Mouse (Mus musculus): Measurements from ENCODE around the gene 1700009N14Rik. TPM values are rescaled to one million over a fixed set of nuclear protein-coding genes. Genes with fewer than 3 reads are reported as not detected.

1700009N14Rik gene
- 0.16 TPM in 1 of 2 replicates, not detected in the other for polyA plus RNA-seq (2014; fragmentation: Nextera tagmentation; extraction: Ambion mirVana)

DNA sequence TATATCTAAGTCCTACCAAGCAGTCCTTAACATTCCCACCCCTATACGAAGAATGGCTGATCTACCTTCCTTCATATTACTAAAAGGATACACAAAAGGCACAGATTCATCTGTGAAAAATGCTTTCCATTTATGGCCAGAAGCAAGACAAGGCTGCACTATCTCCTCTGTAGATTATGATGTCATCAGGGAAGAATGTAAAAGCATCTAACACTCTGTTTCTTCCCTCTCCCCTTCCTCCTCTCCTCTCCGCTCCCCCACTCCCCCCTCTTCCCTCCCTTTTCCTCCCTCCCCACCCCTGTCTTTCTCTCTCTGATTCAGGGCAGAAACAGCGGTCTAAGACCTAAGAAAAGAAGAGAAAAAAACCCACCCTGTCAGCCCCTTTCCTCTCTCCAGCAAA is at the start of gene 1700009N14Rik:
1700009N14Rik (plus strand) TSS at position 227 of the 400 bp plus-strand sequence.
- no peaks in the 10 kb centered on the region for H3K36me3 ChIP-seq (ENCODE audit: control insufficient read depth, insufficient read depth, low read length)
- 54% methylated on average over 3 of the region's 3 CpGs for WGBS
- ATAC-seq (ENCODE audit: insufficient number of reproducible peaks, insufficient read depth, low FRiP score, low read depth), result no peak

DNA sequence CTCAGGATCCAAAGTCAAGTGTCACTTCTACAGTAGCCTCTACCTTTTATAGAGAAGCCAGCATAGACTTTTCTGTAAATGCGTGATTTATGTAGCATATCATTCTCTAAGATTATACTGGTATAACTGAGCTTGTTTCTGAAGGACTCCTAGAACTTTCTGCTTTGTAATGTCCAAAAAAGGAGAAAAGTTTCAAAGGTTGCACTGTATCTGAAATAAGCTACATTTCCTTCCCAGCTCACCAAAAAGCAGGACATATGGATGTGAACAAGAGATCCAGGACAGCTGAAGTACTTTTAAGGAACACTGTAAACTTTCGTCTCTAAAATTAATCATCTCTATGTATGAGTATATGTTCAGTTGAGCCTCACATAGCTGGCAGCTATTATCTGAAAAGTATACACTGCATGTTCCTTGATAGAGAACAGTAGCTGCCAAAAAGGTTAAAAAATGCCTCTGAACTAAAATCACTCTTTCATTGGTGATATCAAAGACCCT is 12.2 kb upstream of the 1700009N14Rik start:
- 79% methylated on average over 2 of the region's 2 CpGs for WGBS
- Histone ChIP-seq H3K4me2 (ENCODE audit: low read length) (no peak overlapping the region), H3K27me3 (ENCODE audit: control insufficient read depth, insufficient read depth, low read length) (no peaks in the 10 kb centered on the region), H3K4me3 (ENCODE audit: control insufficient read depth in 1 of 2, insufficient read depth in 1 of 2, low read depth in 1 of 2, low read length in 2 of 2) (no peak overlapping the region), H3K9ac (ENCODE audit: low read length) (no peak overlapping the region), H3K27ac (replicated peaks in 1 of 2; ENCODE audit: control insufficient read depth in 1 of 2, insufficient read depth in 1 of 2, low read depth in 2 of 2, low read length in 2 of 2) (no peak overlapping the region), H3K4me1 (ENCODE audit: control insufficient read depth in 2 of 2, insufficient read depth in 2 of 2, low read length in 2 of 2) (no peaks in the 10 kb centered on the region), H3K9me3 (ENCODE audit: control insufficient read depth, low read length) (no peaks in the 10 kb centered on the region), H3K36me3 (ENCODE audit: control insufficient read depth, insufficient read depth, low read length) (no peaks in the 10 kb centered on the region)
- ATAC-seq (ENCODE audit: insufficient number of reproducible peaks, insufficient read depth, low FRiP score, low read depth), result no peak

More for the DNA sequence above, at the start of gene 1700009N14Rik:
- Histone ChIP-seq H3K4me2 (ENCODE audit: low read length) (no peak within 1 kb of the TSS), H3K4me1 (ENCODE audit: control insufficient read depth in 2 of 2, insufficient read depth in 2 of 2, low read length in 2 of 2) (no peaks in the 10 kb centered on the region), H3K9me3 (ENCODE audit: control insufficient read depth, low read length) (no peaks in the 10 kb centered on the region), H3K27ac (replicated peaks in 1 of 2; ENCODE audit: control insufficient read depth in 1 of 2, insufficient read depth in 1 of 2, low read depth in 2 of 2, low read length in 2 of 2) (no peak within 1 kb of the TSS), H3K9ac (ENCODE audit: low read length) (no peak within 1 kb of the TSS), H3K27me3 (ENCODE audit: control insufficient read depth, insufficient read depth, low read length) (no peaks in the 10 kb centered on the region), H3K4me3 (ENCODE audit: control insufficient read depth in 1 of 2, insufficient read depth in 1 of 2, low read depth in 1 of 2, low read length in 2 of 2) (no peak within 1 kb of the TSS)

DNA sequence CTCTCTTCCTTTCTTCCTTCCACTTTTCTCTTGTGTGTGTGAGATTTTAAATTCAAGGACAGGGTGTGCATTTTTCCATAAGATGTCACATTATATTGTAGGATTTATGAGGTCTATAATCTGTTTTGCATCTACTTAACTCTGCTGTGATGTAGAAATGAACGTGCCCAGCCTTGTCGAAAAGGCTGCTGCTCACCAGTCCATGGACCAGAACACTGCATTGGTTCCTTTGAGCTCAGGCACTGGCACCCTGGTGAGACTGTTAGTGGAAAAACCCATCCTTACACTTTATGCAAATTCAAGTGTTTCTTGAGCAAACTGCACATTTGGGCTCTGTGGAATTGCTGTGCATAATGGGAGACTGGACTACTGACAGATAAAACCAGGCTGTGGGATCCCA is 24.2 kb downstream of the 1700009N14Rik start:
- H3K27me3 ChIP-seq (ENCODE audit: control insufficient read depth, insufficient read depth, low read length), result no peaks in the 10 kb centered on the region
- WGBS, result 82% methylated on average over 2 of the region's 2 CpGs
- H3K4me3 ChIP-seq (ENCODE audit: control insufficient read depth in 1 of 2, insufficient read depth in 1 of 2, low read depth in 1 of 2, low read length in 2 of 2), result no peak overlapping the region
- no peak overlapping the region for H3K9ac ChIP-seq (ENCODE audit: low read length)
- no peak overlapping the region for H3K4me2 ChIP-seq (ENCODE audit: low read length)
- H3K36me3 ChIP-seq (ENCODE audit: control insufficient read depth, insufficient read depth, low read length), result no peaks in the 10 kb centered on the region
- H3K9me3 ChIP-seq (ENCODE audit: control insufficient read depth, low read length), result no peaks in the 10 kb centered on the region
- H3K27ac ChIP-seq (replicated peaks in 1 of 2; ENCODE audit: control insufficient read depth in 1 of 2, insufficient read depth in 1 of 2, low read depth in 2 of 2, low read length in 2 of 2), result no peak overlapping the region
- ATAC-seq (ENCODE audit: insufficient number of reproducible peaks, insufficient read depth, low FRiP score, low read depth), result no peak
- no peaks in the 10 kb centered on the region for H3K4me1 ChIP-seq (ENCODE audit: control insufficient read depth in 2 of 2, insufficient read depth in 2 of 2, low read length in 2 of 2)

DNA sequence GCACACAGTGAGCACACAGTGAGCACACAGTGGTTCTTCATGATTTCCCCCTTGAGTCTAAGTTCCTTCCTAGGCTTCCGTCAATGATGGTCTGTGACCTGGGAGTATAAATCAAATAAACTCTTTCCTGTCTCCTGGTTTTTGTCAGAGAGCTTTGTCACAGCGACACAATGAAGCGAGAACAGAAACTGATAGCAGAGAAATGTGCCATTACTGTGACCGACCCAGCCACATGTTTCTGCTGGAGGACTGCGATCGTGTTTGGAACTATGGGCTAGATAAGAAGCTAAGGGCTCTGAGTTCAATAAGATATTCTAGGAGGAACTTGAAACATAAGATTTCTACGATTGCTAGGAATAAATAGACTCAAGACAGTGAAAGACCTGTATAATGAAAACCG is 36.3 kb downstream of the 1700009N14Rik start:
- H3K4me2 ChIP-seq (ENCODE audit: low read length), result no peak overlapping the region
- no peak overlapping the region for H3K4me3 ChIP-seq (ENCODE audit: control insufficient read depth in 1 of 2, insufficient read depth in 1 of 2, low read depth in 1 of 2, low read length in 2 of 2)
- ATAC-seq (ENCODE audit: insufficient number of reproducible peaks, insufficient read depth, low FRiP score, low read depth), result no peak
- H3K27me3 ChIP-seq (ENCODE audit: control insufficient read depth, insufficient read depth, low read length), result no peaks in the 10 kb centered on the region
- WGBS, result 14% methylated on average over 8 of the region's 8 CpGs
- H3K9me3 ChIP-seq (ENCODE audit: control insufficient read depth, low read length), result no peaks in the 10 kb centered on the region
- no peak overlapping the region for H3K9ac ChIP-seq (ENCODE audit: low read length)
- no peaks in the 10 kb centered on the region for H3K36me3 ChIP-seq (ENCODE audit: control insufficient read depth, insufficient read depth, low read length)
- H3K4me1 ChIP-seq (ENCODE audit: control insufficient read depth in 2 of 2, insufficient read depth in 2 of 2, low read length in 2 of 2), result no peaks in the 10 kb centered on the region
- H3K27ac ChIP-seq (replicated peaks in 1 of 2; ENCODE audit: control insufficient read depth in 1 of 2, insufficient read depth in 1 of 2, low read depth in 2 of 2, low read length in 2 of 2), result peak overlapping the region; percentile 4 to 44; a peak in 1 of 4 replicates

DNA sequence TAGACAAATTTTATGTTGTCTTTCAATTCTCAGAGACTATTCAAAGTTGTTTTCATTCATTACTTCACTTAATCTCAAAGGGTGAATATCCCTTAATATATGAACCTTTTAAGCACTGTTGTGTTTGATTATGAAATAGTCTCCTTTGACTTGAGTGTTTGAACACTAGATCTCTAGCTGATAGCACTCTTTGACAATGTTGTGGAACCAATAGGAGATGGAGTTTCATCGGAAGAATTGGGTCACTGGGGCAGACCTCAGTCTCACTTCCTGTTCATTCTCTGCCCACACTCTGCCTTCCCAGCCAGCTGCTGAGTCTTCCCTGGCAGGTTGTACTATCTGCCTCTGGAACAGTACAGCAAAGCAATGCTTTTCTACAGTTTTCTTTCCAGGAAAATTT is 43.5 kb downstream of the 1700009N14Rik start:
- Histone ChIP-seq H3K4me1 (ENCODE audit: control insufficient read depth in 2 of 2, insufficient read depth in 2 of 2, low read length in 2 of 2) (no peaks in the 10 kb centered on the region), H3K27me3 (ENCODE audit: control insufficient read depth, insufficient read depth, low read length) (no peaks in the 10 kb centered on the region), H3K36me3 (ENCODE audit: control insufficient read depth, insufficient read depth, low read length) (no peaks in the 10 kb centered on the region), H3K4me3 (ENCODE audit: control insufficient read depth in 1 of 2, insufficient read depth in 1 of 2, low read depth in 1 of 2, low read length in 2 of 2) (no peak overlapping the region), H3K9me3 (ENCODE audit: control insufficient read depth, low read length) (no peaks in the 10 kb centered on the region), H3K9ac (ENCODE audit: low read length) (no peak overlapping the region), H3K27ac (replicated peaks in 1 of 2; ENCODE audit: control insufficient read depth in 1 of 2, insufficient read depth in 1 of 2, low read depth in 2 of 2, low read length in 2 of 2) (no peak overlapping the region), H3K4me2 (ENCODE audit: low read length) (no peak overlapping the region)
- ATAC-seq (ENCODE audit: insufficient number of reproducible peaks, insufficient read depth, low FRiP score, low read depth), result no peak
- WGBS, result 72% methylated on average over 1 of the region's 1 CpGs

DNA sequence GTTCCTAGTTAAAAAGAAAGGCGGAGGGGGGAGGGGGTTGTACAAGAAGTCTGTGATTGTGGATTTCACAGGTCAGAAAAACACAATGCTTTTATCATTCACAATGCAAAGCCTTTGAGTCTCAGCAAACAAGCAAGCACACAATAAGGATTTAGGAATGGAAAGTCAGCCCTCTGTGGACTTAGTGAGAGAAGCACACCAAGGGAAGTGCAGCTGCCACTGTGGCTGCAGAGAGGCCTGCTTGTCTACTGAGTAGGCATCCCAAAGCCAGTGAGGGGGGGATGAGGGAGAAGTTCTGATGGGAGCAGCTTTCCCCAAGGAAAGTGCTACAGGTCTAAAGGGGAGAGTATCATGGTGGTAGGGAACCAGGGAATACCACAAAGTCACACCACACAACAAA is 45.8 kb downstream of the 1700009N14Rik start:
- no peak for ATAC-seq (ENCODE audit: insufficient number of reproducible peaks, insufficient read depth, low FRiP score, low read depth)
- Histone ChIP-seq H3K9me3 (ENCODE audit: control insufficient read depth, low read length) (no peaks in the 10 kb centered on the region), H3K9ac (ENCODE audit: low read length) (no peak overlapping the region), H3K4me2 (ENCODE audit: low read length) (no peak overlapping the region), H3K4me1 (ENCODE audit: control insufficient read depth in 2 of 2, insufficient read depth in 2 of 2, low read length in 2 of 2) (no peaks in the 10 kb centered on the region), H3K4me3 (ENCODE audit: control insufficient read depth in 1 of 2, insufficient read depth in 1 of 2, low read depth in 1 of 2, low read length in 2 of 2) (no peak overlapping the region), H3K36me3 (ENCODE audit: control insufficient read depth, insufficient read depth, low read length) (no peaks in the 10 kb centered on the region), H3K27me3 (ENCODE audit: control insufficient read depth, insufficient read depth, low read length) (no peaks in the 10 kb centered on the region), H3K27ac (replicated peaks in 1 of 2; ENCODE audit: control insufficient read depth in 1 of 2, insufficient read depth in 1 of 2, low read depth in 2 of 2, low read length in 2 of 2) (no peak overlapping the region)
- 89% methylated on average over 1 of the region's 1 CpGs for WGBS
